Comparison of ENCODE assay signal across 17 mouse cellular contexts in genomic region chr7:99034909-99035308, GRCm38 (mm10).
A peak's percentile ranks its signal among the peaks of the same experiment; 100 is the strongest.
DNase-seq lines count a peak whose midpoint lies in the region; ATAC-seq lines count a peak whose summit lies in the region.
"Had no signal": no experiment of that assay in that cellular context is flagged by ENCODE, and none has a peak within 500 bp of the region (broad histone marks: within the 10 kb centered on the region; RNA-seq: fewer than 3 reads in every experiment).

No protein-coding gene starts in this region.

- H3K27ac ChIP-seq in heart, embryonic 12.5 days (ENCODE audit: poor library complexity, severe bottlenecking): no peak overlapping the region
- peak overlapping the region; percentile 68 for H3K27ac ChIP-seq in kidney, embryonic 16.5 days (ENCODE audit: low read length)
- H3K27ac ChIP-seq: embryonic facial prominence, embryonic 13.5 days; forebrain, embryonic 13.5 days; heart, embryonic 10.5 days; hindbrain, embryonic 15.5 days had no signal

- DNase-seq in heart, adult 8-10 months (ENCODE audit: low spot score): peak; percentile 24
- DNase-seq in kidney, postnatal 36 days: no peak
- DNase-seq in adipocyte (ENCODE audit: low spot score): peak; percentile 18
- peak; percentile 29 for DNase-seq in brain, adult 2 months (ENCODE audit: low read depth, low spot score)
- DNase-seq: adrenal gland, postnatal 10 days; cerebellum, adult 11-12 months; cerebellum, adult 9-10 months; cerebellum, postnatal 25 days; forebrain, postnatal 0 days; heart, postnatal 36 days had no signal

- 90% methylated on average over 2 of the region's 2 CpGs for WGBS in heart, embryonic 12.5 days
- 88% methylated on average over 2 of the region's 2 CpGs for WGBS in kidney, embryonic 16.5 days

- H3K4me3 ChIP-seq in heart, embryonic 12.5 days: no peak overlapping the region
- no peak overlapping the region for H3K4me3 ChIP-seq in kidney, embryonic 16.5 days (ENCODE audit: low read length)
- H3K4me3 ChIP-seq: embryonic facial prominence, embryonic 13.5 days; forebrain, embryonic 13.5 days; heart, embryonic 10.5 days; hindbrain, embryonic 15.5 days had no signal

- H3K27me3 ChIP-seq in heart, embryonic 12.5 days (replicated peaks): no peaks in the 10 kb centered on the region
- H3K27me3 ChIP-seq in kidney, embryonic 16.5 days (ENCODE audit: insufficient read depth, low read length): no peaks in the 10 kb centered on the region
- H3K27me3 ChIP-seq: embryonic facial prominence, embryonic 13.5 days; forebrain, embryonic 13.5 days; hindbrain, embryonic 15.5 days had no signal

- H3K4me1 ChIP-seq in heart, embryonic 12.5 days (replicated peaks): peaks cover 2% of the 10 kb centered on the region; the same call in 1 of the 2 replicates
- 0 out of 2 replicates have a peak, but pooled peaks cover 4% of the 10 kb centered on the region for H3K4me1 ChIP-seq in kidney, embryonic 16.5 days (ENCODE audit: insufficient read depth, low read length)
- H3K4me1 ChIP-seq: forebrain, embryonic 13.5 days; hindbrain, embryonic 15.5 days had no signal

- H3K4me2 ChIP-seq in heart, embryonic 12.5 days: no peak overlapping the region
- H3K4me2 ChIP-seq in kidney, embryonic 16.5 days (replicated peaks; ENCODE audit: low read depth, low read length): no peak overlapping the region
- H3K4me2 ChIP-seq: embryonic facial prominence, embryonic 13.5 days; forebrain, embryonic 13.5 days; hindbrain, embryonic 15.5 days had no signal

- no peak overlapping the region for H3K9ac ChIP-seq in heart, embryonic 12.5 days
- H3K9ac ChIP-seq in kidney, embryonic 16.5 days (replicated peaks; ENCODE audit: low read length): no peak overlapping the region
- H3K9ac ChIP-seq: embryonic facial prominence, embryonic 13.5 days; forebrain, embryonic 13.5 days; forebrain, postnatal 0 days; hindbrain, embryonic 15.5 days had no signal

- H3K9me3 ChIP-seq in heart, embryonic 12.5 days (replicated peaks): 0 out of 2 replicates have a peak, but pooled peaks cover 2% of the 10 kb centered on the region
- H3K9me3 ChIP-seq in kidney, embryonic 16.5 days (ENCODE audit: low read length): no peaks in the 10 kb centered on the region
- H3K9me3 ChIP-seq: forebrain, embryonic 13.5 days; heart, embryonic 10.5 days; hindbrain, embryonic 15.5 days had no signal

- H3K36me3 ChIP-seq in heart, embryonic 12.5 days: peaks cover 14% of the 10 kb centered on the region
- 0 out of 2 replicates have a peak, but pooled peaks cover 3% of the 10 kb centered on the region for H3K36me3 ChIP-seq in kidney, embryonic 16.5 days (ENCODE audit: insufficient read depth, low read length)
- H3K36me3 ChIP-seq: embryonic facial prominence, embryonic 13.5 days; hindbrain, embryonic 15.5 days had no signal

- ATAC-seq in heart, embryonic 12.5 days (ENCODE audit: insufficient number of reproducible peaks, low FRiP score): no peak
- no peak for ATAC-seq in kidney, embryonic 16.5 days (ENCODE audit: low FRiP score, low TSS enrichment)
- ATAC-seq: forebrain, embryonic 13.5 days; forebrain, postnatal 0 days; intestine, embryonic 16.5 days had no signal

Comparison
In these comparisons a context has a peak if more than half of its experiments do, and no peak if none do; other contexts are left out.
1. DNase-seq: peak in heart, adult 8-10 months (single experiment), adipocyte (single experiment) and brain, adult 2 months (single experiment); none in kidney, postnatal 36 days (0 of 2).